Mouse (Mus musculus): Measurements from ENCODE around the gene Pbx4. TPM values are rescaled to one million over a fixed set of nuclear protein-coding genes. Genes with fewer than 3 reads are reported as not detected.

Gene Pbx4
- polyA plus RNA-seq, 1 experiment from 2014 or later = 3.1 TPM

GRCm38 (mm10) chr8:69906260-69906659, 74.0 kb downstream of the Pbx4 start:
- Histone ChIP-seq H3K27ac (0 out of 2 replicates have a peak overlapping the region, but pooled peaks have one; percentile 3), H3K9me3 (replicated peaks) (no peaks in the 10 kb centered on the region), H3K4me3 (no peak overlapping the region), H3K36me3 (peaks cover 41% of the 10 kb centered on the region), H3K27me3 (replicated peaks) (no peaks in the 10 kb centered on the region), H3K4me2 (no peak overlapping the region), H3K4me1 (peaks cover 45% of the 10 kb centered on the region), H3K9ac (no peak overlapping the region)
- ATAC-seq = no peak
- WGBS (ENCODE audit: insufficient replicate concordance) = 83% methylated on average over 2 of the region's 2 CpGs

- Histone ChIP-seq H3K36me3 (peaks cover 50% of the 10 kb centered on the region), H3K27me3 (replicated peaks) (no peaks in the 10 kb centered on the region), H3K27ac (no peak overlapping the region), H3K4me2 (no peak overlapping the region), H3K4me1 (peaks cover 43% of the 10 kb centered on the region), H3K9ac (no peak overlapping the region), H3K4me3 (no peak overlapping the region), H3K9me3 (replicated peaks) (no peaks in the 10 kb centered on the region)
- no peak for ATAC-seq
- 77% methylated on average over 2 of the region's 2 CpGs for WGBS (ENCODE audit: insufficient replicate concordance)
Observed at GRCm38 (mm10) chr8:69907106-69907505, 74.8 kb downstream of the Pbx4 start.

DNA sequence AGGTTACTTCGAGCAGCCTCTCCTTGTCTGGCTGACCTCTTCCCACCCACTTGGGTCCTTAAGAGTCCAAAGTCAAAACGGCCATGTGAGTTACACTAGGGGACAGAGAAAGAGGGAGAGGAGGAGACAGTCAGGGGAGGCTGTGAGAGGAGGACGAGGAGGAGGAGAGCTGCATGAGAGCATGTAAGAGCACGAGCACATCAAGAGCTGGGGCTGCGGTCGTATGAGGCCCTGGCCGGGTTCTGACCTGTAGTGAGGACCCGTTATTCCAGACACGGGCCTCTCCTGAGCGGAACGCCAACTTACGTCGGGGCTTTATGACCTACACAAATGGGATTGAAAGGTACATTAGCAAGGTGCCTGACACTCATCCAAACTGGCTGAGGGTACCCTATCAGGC, 79.6 kb downstream of the Pbx4 start:
- no peaks in the 10 kb centered on the region for H3K27me3 ChIP-seq (replicated peaks)
- ATAC-seq = no peak
- no peaks in the 10 kb centered on the region for H3K9me3 ChIP-seq (replicated peaks)
- H3K4me1 ChIP-seq = peaks cover 13% of the 10 kb centered on the region
- H3K36me3 ChIP-seq = peaks cover 98% of the 10 kb centered on the region
- no peak overlapping the region for H3K4me2 ChIP-seq
- H3K27ac ChIP-seq = no peak overlapping the region
- no peak overlapping the region for H3K9ac ChIP-seq
- 90% methylated on average over 13 of the region's 13 CpGs for WGBS (ENCODE audit: insufficient replicate concordance)
- no peak overlapping the region for H3K4me3 ChIP-seq

DNA sequence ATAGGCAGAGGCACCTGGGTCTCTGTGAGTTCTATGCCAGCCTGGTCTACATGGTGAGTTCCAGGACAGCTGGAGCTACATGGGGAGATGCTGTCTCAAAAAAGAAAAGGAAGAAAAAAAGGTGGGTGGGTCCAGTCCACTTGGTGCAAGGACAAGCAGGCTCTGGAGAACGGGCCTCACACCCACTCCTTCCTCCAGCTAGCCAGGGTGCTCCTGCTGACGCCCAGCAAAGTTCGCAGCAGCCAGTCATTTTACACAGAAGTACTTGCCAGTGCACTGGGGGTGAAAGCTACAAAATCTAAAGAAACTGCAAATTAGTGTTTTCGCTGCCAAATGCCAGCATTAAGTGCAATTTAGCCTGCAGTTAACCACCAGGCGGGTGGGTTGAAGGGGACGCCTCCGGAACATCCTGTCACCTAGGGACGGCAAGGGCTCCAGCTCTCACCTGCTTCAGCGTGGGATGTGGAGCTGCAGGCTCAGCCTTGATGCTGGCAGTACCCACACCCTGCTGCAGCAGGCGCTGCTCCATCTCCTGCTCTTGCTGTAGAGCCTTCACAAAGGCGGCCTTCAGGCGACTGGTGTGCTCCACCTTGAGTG, 80.3 kb downstream of the Pbx4 start:
- ATAC-seq = no peak
- Histone ChIP-seq H3K27me3 (replicated peaks) (no peaks in the 10 kb centered on the region), H3K27ac (no peak overlapping the region), H3K4me2 (no peak overlapping the region), H3K9ac (no peak overlapping the region), H3K36me3 (peaks cover 100% of the 10 kb centered on the region), H3K9me3 (replicated peaks) (no peaks in the 10 kb centered on the region), H3K4me1 (peaks cover 15% of the 10 kb centered on the region), H3K4me3 (no peak overlapping the region)
- WGBS (ENCODE audit: insufficient replicate concordance) = 86% methylated on average over 12 of the region's 12 CpGs

DNA sequence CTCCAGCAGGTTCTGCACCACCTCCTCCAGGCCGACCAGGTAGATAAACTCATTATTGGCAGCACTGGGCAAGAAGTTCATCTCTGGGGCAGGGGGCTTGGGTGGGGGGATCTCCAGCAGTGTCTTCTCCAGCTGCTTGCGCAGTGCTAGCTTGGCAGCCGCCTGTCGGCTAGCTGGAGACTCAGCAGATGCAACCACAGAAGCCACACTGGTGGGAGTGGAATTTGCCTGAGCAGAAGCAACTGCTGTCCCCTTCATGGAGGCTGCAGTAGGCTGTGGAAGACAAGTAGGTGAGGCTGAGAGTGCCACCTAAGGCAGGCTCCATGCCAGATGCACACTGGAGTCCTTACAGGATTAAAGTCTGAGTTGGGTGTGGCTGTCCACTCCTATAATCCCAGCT, 82.2 kb downstream of the Pbx4 start:
- Histone ChIP-seq H3K4me3 (no peak overlapping the region), H3K9ac (no peak overlapping the region), H3K27ac (no peak overlapping the region), H3K9me3 (replicated peaks) (no peaks in the 10 kb centered on the region), H3K4me2 (no peak overlapping the region), H3K36me3 (peaks cover 92% of the 10 kb centered on the region), H3K27me3 (replicated peaks) (no peaks in the 10 kb centered on the region), H3K4me1 (peaks cover 34% of the 10 kb centered on the region)
- ATAC-seq = no peak
- WGBS (ENCODE audit: insufficient replicate concordance) = 84% methylated on average over 4 of the region's 4 CpGs

DNA sequence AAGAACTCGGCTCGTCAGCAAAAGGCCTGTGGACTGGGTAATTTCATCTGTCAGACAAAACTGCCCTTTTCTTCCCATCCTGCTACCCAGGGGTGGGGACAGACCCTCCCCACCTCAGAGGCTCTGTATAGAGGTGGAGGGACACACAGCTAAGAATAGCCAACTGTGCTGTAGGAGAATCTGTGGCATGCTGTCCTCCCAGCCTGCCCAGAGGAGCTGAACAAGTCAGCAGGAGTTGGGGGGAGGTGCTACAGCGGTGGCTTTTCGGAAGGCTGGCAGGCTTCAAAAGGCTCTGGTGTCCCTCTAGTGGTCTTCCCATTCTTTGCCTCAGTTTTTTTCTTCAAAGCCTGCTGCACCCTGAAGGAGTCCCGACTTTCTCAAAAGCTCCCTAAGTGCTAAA, 83.5 kb downstream of the Pbx4 start:
- Histone ChIP-seq H3K4me1 (peaks cover 46% of the 10 kb centered on the region), H3K27ac (no peak overlapping the region), H3K9me3 (replicated peaks) (no peaks in the 10 kb centered on the region), H3K36me3 (peaks cover 80% of the 10 kb centered on the region), H3K4me2 (no peak overlapping the region), H3K9ac (no peak overlapping the region), H3K27me3 (replicated peaks) (no peaks in the 10 kb centered on the region), H3K4me3 (no peak overlapping the region)
- no peak for ATAC-seq
- 72% methylated on average over 5 of the region's 5 CpGs for WGBS (ENCODE audit: insufficient replicate concordance)

DNA sequence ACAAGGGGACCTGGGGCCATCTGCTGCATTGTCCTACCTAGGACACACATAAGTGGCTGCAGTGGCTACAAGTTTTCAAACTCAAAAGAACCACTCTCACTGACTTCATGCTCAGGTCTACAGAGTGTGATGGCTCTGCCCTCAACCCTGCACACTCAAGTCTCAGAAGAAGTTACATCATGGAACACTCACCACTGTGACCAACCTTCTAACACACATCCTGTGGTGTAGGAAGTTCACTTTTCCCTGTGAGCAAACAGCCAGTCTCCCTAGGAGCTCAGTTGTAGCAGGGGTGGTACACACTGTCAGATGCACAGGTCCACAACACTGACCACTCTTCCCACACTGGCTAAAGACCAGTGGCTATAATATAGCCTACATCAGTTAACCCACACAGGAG, 86.2 kb downstream of the Pbx4 start:
- Histone ChIP-seq H3K4me3 (no peak overlapping the region), H3K36me3 (peaks cover 77% of the 10 kb centered on the region), H3K4me2 (no peak overlapping the region), H3K4me1 (peaks cover 66% of the 10 kb centered on the region), H3K9me3 (replicated peaks) (no peaks in the 10 kb centered on the region), H3K27ac (no peak overlapping the region), H3K27me3 (replicated peaks) (no peaks in the 10 kb centered on the region), H3K9ac (no peak overlapping the region)
- no peak for ATAC-seq

DNA sequence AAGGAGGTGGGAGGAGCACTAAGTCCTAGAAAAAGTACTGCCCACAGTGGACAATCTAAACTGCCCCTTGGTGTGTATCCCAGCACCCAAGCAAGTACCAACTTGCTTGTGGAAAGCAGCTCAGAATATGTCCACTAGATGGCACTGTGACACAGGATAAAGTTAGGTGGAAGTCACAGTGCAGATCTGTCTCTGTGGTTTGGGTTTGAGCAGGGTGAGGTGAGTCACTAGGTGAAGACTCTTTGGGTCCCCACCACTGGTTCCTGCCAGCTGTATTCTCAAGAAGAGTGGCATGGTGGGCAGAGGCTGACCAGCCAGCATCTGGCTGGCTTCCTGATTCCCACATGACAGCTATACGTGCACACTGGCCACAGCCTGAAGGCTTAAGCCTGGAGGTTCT, 86.7 kb downstream of the Pbx4 start:
- Histone ChIP-seq H3K9ac (no peak overlapping the region), H3K4me2 (no peak overlapping the region), H3K36me3 (peaks cover 76% of the 10 kb centered on the region), H3K4me3 (no peak overlapping the region), H3K27ac (peak overlapping the region; percentile 79), H3K9me3 (replicated peaks) (no peaks in the 10 kb centered on the region), H3K4me1 (peaks cover 71% of the 10 kb centered on the region), H3K27me3 (replicated peaks) (no peaks in the 10 kb centered on the region)
- 36% methylated on average over 1 of the region's 1 CpGs for WGBS (ENCODE audit: insufficient replicate concordance)
- ATAC-seq = peak; percentile 40

DNA sequence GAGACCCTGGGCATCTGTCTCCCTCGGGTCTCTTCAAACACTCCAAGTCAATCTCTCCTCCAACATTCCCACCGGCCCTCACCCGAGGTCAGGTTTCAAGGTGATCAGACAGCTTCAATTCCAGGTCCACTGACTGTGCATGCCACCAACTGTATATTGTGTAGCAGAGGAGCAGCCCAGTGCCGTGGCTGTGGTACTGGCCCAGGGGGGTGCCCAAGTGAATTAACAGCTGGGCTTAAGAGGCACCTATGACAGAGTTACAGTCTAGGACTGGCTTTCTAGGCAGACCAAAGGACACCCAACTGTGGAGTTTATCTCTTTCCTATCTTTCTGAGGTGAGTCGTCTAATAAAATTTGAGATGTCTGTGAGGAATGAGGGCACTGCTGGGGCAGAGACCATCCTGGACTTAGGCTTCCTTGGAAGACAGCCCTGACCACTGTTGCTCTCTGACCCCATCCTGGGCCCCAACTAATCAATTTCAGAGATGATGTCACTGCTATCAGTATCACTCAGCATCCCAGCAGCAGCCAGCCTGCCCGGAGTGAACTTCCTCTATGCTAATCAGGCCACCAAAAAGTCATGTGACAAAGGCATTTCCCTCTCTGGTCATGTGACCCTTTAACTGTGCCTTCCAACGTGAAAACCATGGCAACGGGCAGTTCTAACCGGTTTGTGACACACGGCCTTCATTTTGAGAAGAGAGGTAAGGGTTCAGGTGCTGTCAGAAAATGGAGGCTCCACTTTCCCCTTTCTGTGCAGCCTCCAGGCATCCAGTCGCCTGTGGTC, 87.8 kb downstream of the Pbx4 start:
- Histone ChIP-seq H3K36me3 (peaks cover 68% of the 10 kb centered on the region), H3K27ac (peak overlapping the region; percentile 79), H3K27me3 (replicated peaks) (no peaks in the 10 kb centered on the region), H3K9me3 (replicated peaks) (no peaks in the 10 kb centered on the region), H3K4me1 (peaks cover 82% of the 10 kb centered on the region), H3K4me2 (peak overlapping the region; percentile 56), H3K9ac (peak overlapping the region; percentile 61), H3K4me3 (peak overlapping the region; percentile 12; the same call in 1 of the 2 replicates)
- peak; percentile 71 for ATAC-seq
- WGBS (ENCODE audit: insufficient replicate concordance) = 30% methylated on average over 11 of the region's 11 CpGs

DNA sequence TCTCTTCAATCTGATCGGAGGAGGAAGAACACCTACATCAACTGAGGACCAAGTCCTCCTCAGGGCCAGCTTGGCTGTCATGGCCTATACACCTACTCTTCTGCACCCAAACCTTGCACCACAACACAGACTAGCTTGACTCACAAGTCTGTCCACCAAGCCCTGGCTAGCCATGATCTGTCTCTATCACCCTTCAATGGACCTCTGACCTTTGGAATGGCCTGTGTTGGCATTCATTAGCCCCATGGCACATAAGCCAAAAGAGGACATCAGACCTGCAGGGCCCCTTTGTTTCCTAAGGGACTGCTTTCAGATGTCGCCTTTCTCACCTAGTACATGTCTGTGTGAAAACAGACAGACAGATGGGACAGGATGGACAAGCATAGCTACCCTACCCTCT, 88.8 kb downstream of the Pbx4 start:
- Histone ChIP-seq H3K4me3 (no peak overlapping the region), H3K36me3 (peaks cover 68% of the 10 kb centered on the region), H3K4me1 (peaks cover 92% of the 10 kb centered on the region), H3K27me3 (replicated peaks) (no peaks in the 10 kb centered on the region), H3K9ac (peak overlapping the region; percentile 61), H3K9me3 (replicated peaks) (no peaks in the 10 kb centered on the region), H3K27ac (peak overlapping the region; percentile 79), H3K4me2 (peak overlapping the region; percentile 56)
- WGBS (ENCODE audit: insufficient replicate concordance) = 92% methylated on average over 2 of the region's 2 CpGs
- no peak for ATAC-seq
